Mouse (Mus musculus) lung, postnatal 0 days (tissue): ENCODE results near the gene Npw. TPM values are rescaled to one million over a fixed set of nuclear protein-coding genes. Genes with fewer than 3 reads are reported as not detected.

Experiments
- ATAC-seq: fragments of 200-750 bp; cut with Nextera tagmentation; 2 replicates; pipeline ENCODE4 v1.8.0; 2017; ENCODE audit warnings: moderate library complexity
- DNase-seq: peaks from one replicate; pipeline ENCODE4 v3.0.0-alpha.2; 2016; ENCODE audit warnings: low spot score
- H3K27ac ChIP-seq: fragments of 300-500 bp; sonication (generic); 2 replicates; pipeline ENCODE4 v1.5.1; 2014; ENCODE audit warnings: antibody characterized with exemption, mild to moderate bottlenecking, low read length, mixed read lengths
- H3K27me3 ChIP-seq: fragments of 300-500 bp; sonication (generic); replicated peaks from 2 replicates; pipeline ENCODE4 v1.6.1; 2014; ENCODE audit warnings: low read length, mixed read lengths; ENCODE audit not compliant: insufficient read depth
- H3K36me3 ChIP-seq: fragments of 300-500 bp; sonication (generic); 2 replicates; pipeline ENCODE4 v1.6.1; 2014; ENCODE audit warnings: low read length, mixed read lengths; ENCODE audit not compliant: insufficient read depth
- H3K4me1 ChIP-seq: fragments of 300-500 bp; sonication (generic); 2 replicates; pipeline ENCODE4 v1.6.1; 2014; ENCODE audit warnings: antibody characterized with exemption, low read depth, low read length, mixed read lengths; ENCODE audit not compliant: insufficient read depth
- H3K4me2 ChIP-seq: fragments of 300-500 bp; sonication (generic); replicated peaks from 2 replicates; pipeline ENCODE4 v1.6.1; 2014; ENCODE audit warnings: low read depth, mild to moderate bottlenecking, low read length, moderate library complexity, mixed read lengths
- H3K4me3 ChIP-seq: fragments of 300-500 bp; sonication (generic); 2 replicates; pipeline ENCODE4 v1.5.1; 2014; ENCODE audit warnings: low read depth, low read length
- H3K9ac ChIP-seq: fragments of 300-500 bp; sonication (generic); replicated peaks from 2 replicates; pipeline ENCODE4 v1.6.1; 2014; ENCODE audit warnings: low read depth, mild to moderate bottlenecking
- H3K9me3 ChIP-seq: fragments of 300-500 bp; sonication (generic); 2 replicates; pipeline ENCODE4 v1.6.1; 2016; ENCODE audit warnings: low read length, mixed read lengths
- CTCF ChIP-seq: IDR thresholded peaks from 2 replicates; pipeline ENCODE4 v1.5.1; 2016; ENCODE audit warnings: antibody characterized with exemption, mild to moderate bottlenecking
- EP300 ChIP-seq: IDR thresholded peaks from 2 replicates; pipeline ENCODE4 v1.6.1; 2016; ENCODE audit warnings: antibody characterized with exemption, mild to moderate bottlenecking, control low read depth
- WGBS: fragments of 180-500 bp; shearing (Covaris S2); extraction: QIAGEN DNeasy Blood & Tissue Kit; methylation state at CpG from one replicate; pipeline ENCODE4 v1.1.7; 2014; 5-methylcytosine and 5-hydroxymethylcytosine counted together
- polyA plus RNA-seq: library from polyadenylated mRNA; unstranded; fragments of >200 nt; fragmentation: Nextera tagmentation; extraction: Ambion mirVana; gene quantifications from 2 replicates; pipeline ENCODE4 v1.2.1, GENCODE M21; 2015

Gene Npw
- polyA plus RNA-seq, 1 experiment from 2014 or later, result 10.3 TPM

GRCm38 (mm10) chr17:24689251-24690081 is 31.2 kb upstream of the Npw start, which contains the start of gene Syngr3:
TSS of gene Syngr3 (minus strand) at chr17:24689955.
- DNase-seq, result no peak
- H3K9me3 ChIP-seq, result no peaks in the 10 kb centered on the region
- H3K4me2 ChIP-seq, result peak within 1 kb of the TSS; percentile 52
- H3K27ac ChIP-seq, result no peak within 1 kb of the TSS
- peak within 1 kb of the TSS; percentile 27 for H3K4me3 ChIP-seq
- under 1% methylated on average over 43 of the region's 55 CpGs for WGBS
- peaks cover 13% of the 10 kb centered on the region; the same call in 1 of the 2 replicates for H3K27me3 ChIP-seq
- 0 out of 2 replicates have a peak within 1 kb of the TSS, but pooled peaks have one; percentile 8 for H3K9ac ChIP-seq
- TF ChIP-seq EP300 (no peak), CTCF (no peak)
- H3K36me3 ChIP-seq, result no peaks in the 10 kb centered on the region
- H3K4me1 ChIP-seq, result peaks cover 5% of the 10 kb centered on the region; the same call in 1 of the 2 replicates
- no peak for ATAC-seq

- H3K4me1 ChIP-seq, result peaks cover 5% of the 10 kb centered on the region; the same call in 1 of the 2 replicates
- no peaks in the 10 kb centered on the region for H3K9me3 ChIP-seq
- TF ChIP-seq EP300 (no peak), CTCF (no peak)
- peak overlapping the region; percentile 27 for H3K4me3 ChIP-seq
- no peak overlapping the region; the same call in 1 of the 2 replicates for H3K9ac ChIP-seq
- peak overlapping the region; percentile 49 for H3K4me2 ChIP-seq
- DNase-seq, result no peak
- no peak overlapping the region for H3K27ac ChIP-seq
- H3K27me3 ChIP-seq, result peaks cover 13% of the 10 kb centered on the region; the same call in 1 of the 2 replicates
- no peak for ATAC-seq
- 22% methylated on average over 23 of the region's 23 CpGs for WGBS
- no peaks in the 10 kb centered on the region for H3K36me3 ChIP-seq
Measured at GRCm38 (mm10) chr17:24687599-24687998, 29.3 kb upstream of the Npw start.

GRCm38 (mm10) chr17:24687146-24687595 is 28.9 kb upstream of the Npw start:
- Histone ChIP-seq H3K4me3 (peak overlapping the region; percentile 27), H3K27me3 (peaks cover 13% of the 10 kb centered on the region; the same call in 1 of the 2 replicates), H3K4me2 (peak overlapping the region; percentile 49), H3K4me1 (peaks cover 5% of the 10 kb centered on the region; the same call in 1 of the 2 replicates), H3K36me3 (no peaks in the 10 kb centered on the region), H3K27ac (no peak overlapping the region), H3K9ac (no peak overlapping the region; the same call in 1 of the 2 replicates), H3K9me3 (no peaks in the 10 kb centered on the region)
- DNase-seq, result peak; percentile 53
- 1% methylated on average over 25 of the region's 25 CpGs for WGBS
- TF ChIP-seq CTCF, result no peak
- TF ChIP-seq EP300, result no peak
- ATAC-seq, result peak; percentile 81

- Histone ChIP-seq H3K9ac (no peak overlapping the region), H3K4me2 (no peak overlapping the region), H3K27me3 (peaks cover 13% of the 10 kb centered on the region; the same call in 1 of the 2 replicates), H3K4me3 (no peak overlapping the region), H3K36me3 (no peaks in the 10 kb centered on the region), H3K27ac (no peak overlapping the region), H3K9me3 (no peaks in the 10 kb centered on the region), H3K4me1 (peaks cover 5% of the 10 kb centered on the region; the same call in 1 of the 2 replicates)
- DNase-seq (peak; percentile 55), ATAC-seq (peak; percentile 62; the same call in 1 of the 2 replicates)
- no peak for TF ChIP-seq CTCF
- no peak for TF ChIP-seq EP300
- WGBS, result 40% methylated on average over 16 of the region's 16 CpGs
Measured at GRCm38 (mm10) chr17:24686514-24686913, 28.3 kb upstream of the Npw start.

GRCm38 (mm10) chr17:24677500-24678080 is 19.3 kb upstream of the Npw start:
- ATAC-seq (no peak), DNase-seq (no peak)
- Histone ChIP-seq H3K4me2 (no peak overlapping the region), H3K9me3 (no peaks in the 10 kb centered on the region), H3K36me3 (peaks cover 21% of the 10 kb centered on the region; the same call in 1 of the 2 replicates), H3K27me3 (no peaks in the 10 kb centered on the region), H3K4me1 (no peaks in the 10 kb centered on the region), H3K9ac (no peak overlapping the region), H3K27ac (no peak overlapping the region), H3K4me3 (no peak overlapping the region)
- no peak for TF ChIP-seq CTCF
- TF ChIP-seq EP300, result no peak
- 88% methylated on average over 24 of the region's 24 CpGs for WGBS

GRCm38 (mm10) chr17:24676877-24677276 is 18.6 kb upstream of the Npw start:
- H3K36me3 ChIP-seq, result peaks cover 21% of the 10 kb centered on the region; the same call in 1 of the 2 replicates
- no peaks in the 10 kb centered on the region for H3K4me1 ChIP-seq
- ATAC-seq, result no peak
- no peak overlapping the region for H3K9ac ChIP-seq
- no peaks in the 10 kb centered on the region for H3K27me3 ChIP-seq
- no peak overlapping the region for H3K4me2 ChIP-seq
- 96% methylated on average over 5 of the region's 5 CpGs for WGBS
- no peak for DNase-seq
- no peak overlapping the region for H3K27ac ChIP-seq
- H3K9me3 ChIP-seq, result no peaks in the 10 kb centered on the region
- no peak overlapping the region for H3K4me3 ChIP-seq
- no peak for TF ChIP-seq CTCF
- TF ChIP-seq EP300, result no peak
